Mouse (Mus musculus): ENCODE data around the gene Ripk1. TPM values are rescaled to one million over a fixed set of nuclear protein-coding genes. Genes with fewer than 3 reads are reported as not detected.

The Ripk1 gene
- total and polyA plus RNA-seq, 3 experiments = 2.0 to 7.4 (median 7.0) TPM

GRCm38 (mm10) chr13:33964206-33965046 is 37.7 kb upstream of the Ripk1 start, which contains the start of gene Nqo2:
Nqo2 (plus strand) TSS chr13:33964687.
- TF ChIP-seq POLR2A (IDR thresholded peaks at IDR 0.05; ENCODE audit: insufficient read depth, low read depth, low read length) (peak; percentile 89), CTCF (IDR thresholded peaks at IDR 0.05) (peak; percentile 57), EP300 (IDR thresholded peaks at IDR 0.05; ENCODE audit: insufficient read depth, low read depth, low read length) (no peak)
- Histone ChIP-seq H3K9ac (ENCODE audit: low read depth, low read length) (peak within 1 kb of the TSS; percentile 72), H3K27me3 (ENCODE audit: control insufficient read depth, insufficient read depth, low read length) (no peaks in the 10 kb centered on the region), H3K36me3 (ENCODE audit: control insufficient read depth, insufficient read depth, low read length) (peaks cover 9% of the 10 kb centered on the region), H3K79me2 (replicated peaks; ENCODE audit: control insufficient read depth, insufficient read depth, low read length) (no peaks in the 10 kb centered on the region), H3K4me3 (peak within 1 kb of the TSS; percentile 64), H3K27ac (peak within 1 kb of the TSS; percentile 90), H3K4me1 (ENCODE audit: control insufficient read depth, insufficient read depth, low read length) (peaks cover 11% of the 10 kb centered on the region)
- DNase-seq = peak; percentile 82 to 84
- intact Hi-C loops (cut with DNase I) = loop anchor here (5.0 kb wide), 1 partner anchor 193 kb away; no protein-coding TSS in a partner anchor
- 2% methylated on average over 22 of the region's 22 CpGs for WGBS

- peak overlapping the region; percentile 64 for H3K4me3 ChIP-seq
- TF ChIP-seq CTCF (IDR thresholded peaks at IDR 0.05) (no peak), EP300 (IDR thresholded peaks at IDR 0.05; ENCODE audit: insufficient read depth, low read depth, low read length) (no peak), POLR2A (IDR thresholded peaks at IDR 0.05; ENCODE audit: insufficient read depth, low read depth, low read length) (no peak)
- H3K9ac ChIP-seq (ENCODE audit: low read depth, low read length) = peak overlapping the region; percentile 72
- intact Hi-C loops (cut with DNase I) = no loop called here
- no peaks in the 10 kb centered on the region for H3K79me2 ChIP-seq (replicated peaks; ENCODE audit: control insufficient read depth, insufficient read depth, low read length)
- DNase-seq = no peak
- no peaks in the 10 kb centered on the region for H3K27me3 ChIP-seq (ENCODE audit: control insufficient read depth, insufficient read depth, low read length)
- H3K4me1 ChIP-seq (ENCODE audit: control insufficient read depth, insufficient read depth, low read length) = peaks cover 10% of the 10 kb centered on the region
- peaks cover 9% of the 10 kb centered on the region for H3K36me3 ChIP-seq (ENCODE audit: control insufficient read depth, insufficient read depth, low read length)
- peak overlapping the region; percentile 90 for H3K27ac ChIP-seq
- WGBS = 5% methylated on average over 14 of the region's 14 CpGs
Observed at GRCm38 (mm10) chr13:33965056-33966024, 36.8 kb upstream of the Ripk1 start.

- Histone ChIP-seq H3K27me3 (ENCODE audit: control insufficient read depth, insufficient read depth, low read length) (no peaks in the 10 kb centered on the region), H3K4me3 (peak overlapping the region; percentile 64; the same call in 1 of the 2 replicates), H3K27ac (peak overlapping the region; percentile 90; the same call in 1 of the 2 replicates), H3K9ac (ENCODE audit: low read depth, low read length) (no peak overlapping the region), H3K4me1 (ENCODE audit: control insufficient read depth, insufficient read depth, low read length) (peaks cover 10% of the 10 kb centered on the region), H3K36me3 (ENCODE audit: control insufficient read depth, insufficient read depth, low read length) (peaks cover 9% of the 10 kb centered on the region), H3K79me2 (replicated peaks; ENCODE audit: control insufficient read depth, insufficient read depth, low read length) (no peaks in the 10 kb centered on the region)
- no peak for DNase-seq
- TF ChIP-seq CTCF (IDR thresholded peaks at IDR 0.05) = no peak
- no peak for TF ChIP-seq EP300 (IDR thresholded peaks at IDR 0.05; ENCODE audit: insufficient read depth, low read depth, low read length)
- no peak for TF ChIP-seq POLR2A (IDR thresholded peaks at IDR 0.05; ENCODE audit: insufficient read depth, low read depth, low read length)
- 26% methylated on average over 4 of the region's 4 CpGs for WGBS
- intact Hi-C loops (cut with DNase I) = no loop called here
Observed at GRCm38 (mm10) chr13:33966025-33966412, 36.1 kb upstream of the Ripk1 start.

GRCm38 (mm10) chr13:33966574-33966973 is 35.6 kb upstream of the Ripk1 start:
- TF ChIP-seq POLR2A (IDR thresholded peaks at IDR 0.05; ENCODE audit: insufficient read depth, low read depth, low read length) (no peak), EP300 (IDR thresholded peaks at IDR 0.05; ENCODE audit: insufficient read depth, low read depth, low read length) (no peak), CTCF (IDR thresholded peaks at IDR 0.05) (no peak)
- DNase-seq = no peak
- Histone ChIP-seq H3K4me1 (ENCODE audit: control insufficient read depth, insufficient read depth, low read length) (peaks cover 10% of the 10 kb centered on the region), H3K27ac (no peak overlapping the region), H3K27me3 (ENCODE audit: control insufficient read depth, insufficient read depth, low read length) (no peaks in the 10 kb centered on the region), H3K4me3 (no peak overlapping the region), H3K79me2 (replicated peaks; ENCODE audit: control insufficient read depth, insufficient read depth, low read length) (no peaks in the 10 kb centered on the region), H3K36me3 (ENCODE audit: control insufficient read depth, insufficient read depth, low read length) (peaks cover 9% of the 10 kb centered on the region), H3K9ac (ENCODE audit: low read depth, low read length) (no peak overlapping the region)
- intact Hi-C loops (cut with DNase I) = no loop called here

GRCm38 (mm10) chr13:33989625-33990024 is 12.5 kb upstream of the Ripk1 start:
- TF ChIP-seq EP300 (IDR thresholded peaks at IDR 0.05; ENCODE audit: insufficient read depth, low read depth, low read length) = no peak
- no peak for TF ChIP-seq CTCF (IDR thresholded peaks at IDR 0.05)
- TF ChIP-seq POLR2A (IDR thresholded peaks at IDR 0.05; ENCODE audit: insufficient read depth, low read depth, low read length) = no peak
- Histone ChIP-seq H3K27me3 (ENCODE audit: control insufficient read depth, insufficient read depth, low read length) (no peaks in the 10 kb centered on the region), H3K4me3 (no peak overlapping the region), H3K9ac (ENCODE audit: low read depth, low read length) (no peak overlapping the region), H3K79me2 (replicated peaks; ENCODE audit: control insufficient read depth, insufficient read depth, low read length) (no peaks in the 10 kb centered on the region), H3K36me3 (ENCODE audit: control insufficient read depth, insufficient read depth, low read length) (peaks cover 1% of the 10 kb centered on the region; the same call in 1 of the 2 replicates), H3K4me1 (ENCODE audit: control insufficient read depth, insufficient read depth, low read length) (no peaks in the 10 kb centered on the region), H3K27ac (no peak overlapping the region)
- 86% methylated on average over 5 of the region's 5 CpGs for WGBS
- intact Hi-C loops (cut with DNase I) = no loop called here
- no peak for DNase-seq

Measured in heart, adult 2 months (tissue).